Mouse (Mus musculus) liver, embryonic 16.5 days (tissue): Measurements from ENCODE around the gene Pik3c2g. TPM values are rescaled to one million over a fixed set of nuclear protein-coding genes. Genes with fewer than 3 reads are reported as not detected.

Experiments
- ATAC-seq: fragments of 200-750 bp; cut with Nextera tagmentation; 2 replicates; pipeline ENCODE4 v1.8.0; 2017; ENCODE audit warnings: low read depth, mild to moderate bottlenecking, moderate number of reproducible peaks, moderate library complexity
- H3K27ac ChIP-seq: fragments of 300-500 bp; sonication (generic); 2 replicates; pipeline ENCODE4 v1.5.1; 2014; ENCODE audit warnings: mild to moderate bottlenecking, low read length
- H3K27me3 ChIP-seq: fragments of 300-500 bp; sonication (generic); 2 replicates; pipeline ENCODE4 v1.6.1; 2014; ENCODE audit warnings: low read depth, low read length, mixed read lengths; ENCODE audit not compliant: control insufficient read depth, insufficient read depth
- H3K36me3 ChIP-seq: fragments of 300-500 bp; sonication (generic); 2 replicates; pipeline ENCODE4 v1.6.1; 2014; ENCODE audit warnings: mild to moderate bottlenecking; ENCODE audit not compliant: control insufficient read depth, insufficient read depth
- H3K4me1 ChIP-seq: fragments of 300-500 bp; sonication (generic); 2 replicates; pipeline ENCODE4 v1.6.1; 2014; ENCODE audit warnings: low read depth, low read length, mixed read lengths; ENCODE audit not compliant: control insufficient read depth
- H3K4me2 ChIP-seq: fragments of 300-500 bp; sonication (generic); 2 replicates; pipeline ENCODE4 v1.6.1; 2014; ENCODE audit warnings: low read depth, low read length, mixed read lengths
- H3K4me3 ChIP-seq: fragments of 300-500 bp; sonication (generic); 2 replicates; pipeline ENCODE4 v1.5.1; 2014; ENCODE audit warnings: low read depth, mild to moderate bottlenecking, low read length
- H3K9ac ChIP-seq: fragments of 300-500 bp; sonication (generic); 2 replicates; pipeline ENCODE4 v1.6.1; 2014; ENCODE audit warnings: low read depth, low read length
- H3K9me3 ChIP-seq: fragments of 300-500 bp; sonication (generic); replicated peaks from 2 replicates; pipeline ENCODE4 v1.6.1; 2016; ENCODE audit warnings: low read length; ENCODE audit not compliant: control insufficient read depth
- WGBS: fragments of 180-500 bp; shearing (Covaris S2); extraction: QIAGEN DNeasy Blood & Tissue Kit; methylation state at CpG from one replicate; pipeline ENCODE4 v1.1.7; 2014; ENCODE audit not compliant: insufficient replicate concordance; 5-methylcytosine and 5-hydroxymethylcytosine counted together
- polyA plus RNA-seq: library from polyadenylated mRNA; unstranded; fragments of >200 nt; fragmentation: Nextera tagmentation; extraction: Ambion mirVana; gene quantifications from 2 replicates; pipeline ENCODE4 v1.2.1, GENCODE M21; 2015

The Pik3c2g gene
- polyA plus RNA-seq, 1 experiment from 2014 or later = 5.7 TPM

GRCm38 (mm10) chr6:139963775-139964174 is 376.8 kb downstream of the Pik3c2g start:
- Histone ChIP-seq H3K27me3 (no peaks in the 10 kb centered on the region), H3K36me3 (no peaks in the 10 kb centered on the region), H3K4me2 (no peak overlapping the region), H3K4me3 (no peak overlapping the region), H3K4me1 (no peaks in the 10 kb centered on the region), H3K9me3 (no peaks in the 10 kb centered on the region), H3K9ac (no peak overlapping the region), H3K27ac (no peak overlapping the region)
- no peak for ATAC-seq
- WGBS = 36% methylated on average over 3 of the region's 3 CpGs

GRCm38 (mm10) chr6:139964895-139965294 is 377.9 kb downstream of the Pik3c2g start:
- ATAC-seq = no peak
- WGBS = 45% methylated on average over 3 of the region's 3 CpGs
- no peaks in the 10 kb centered on the region for H3K36me3 ChIP-seq

GRCm38 (mm10) chr6:139966684-139967083 is 379.7 kb downstream of the Pik3c2g start:
- no peaks in the 10 kb centered on the region for H3K27me3 ChIP-seq
- H3K36me3 ChIP-seq = no peaks in the 10 kb centered on the region
- H3K27ac ChIP-seq = no peak overlapping the region
- ATAC-seq = no peak
- no peaks in the 10 kb centered on the region for H3K4me1 ChIP-seq
- no peak overlapping the region for H3K9ac ChIP-seq
- no peak overlapping the region for H3K4me2 ChIP-seq
- no peaks in the 10 kb centered on the region for H3K9me3 ChIP-seq
- 49% methylated on average over 6 of the region's 6 CpGs for WGBS
- no peak overlapping the region for H3K4me3 ChIP-seq

More at GRCm38 (mm10) chr6:139964895-139965294, 377.9 kb downstream of the Pik3c2g start:
- Histone ChIP-seq H3K9me3 (no peaks in the 10 kb centered on the region), H3K4me2 (no peak overlapping the region), H3K4me1 (no peaks in the 10 kb centered on the region), H3K27me3 (no peaks in the 10 kb centered on the region), H3K27ac (no peak overlapping the region), H3K4me3 (no peak overlapping the region), H3K9ac (no peak overlapping the region)

GRCm38 (mm10) chr6:139971608-139972298 is 384.7 kb downstream of the Pik3c2g start:
- Histone ChIP-seq H3K4me1 (no peaks in the 10 kb centered on the region), H3K27me3 (no peaks in the 10 kb centered on the region), H3K36me3 (no peaks in the 10 kb centered on the region), H3K9me3 (no peaks in the 10 kb centered on the region), H3K27ac (no peak overlapping the region), H3K4me3 (no peak overlapping the region), H3K9ac (no peak overlapping the region), H3K4me2 (no peak overlapping the region)
- ATAC-seq = no peak
- 51% methylated on average over 4 of the region's 4 CpGs for WGBS

- no peaks in the 10 kb centered on the region for H3K36me3 ChIP-seq
- no peaks in the 10 kb centered on the region for H3K9me3 ChIP-seq
- no peak overlapping the region for H3K9ac ChIP-seq
- no peaks in the 10 kb centered on the region for H3K27me3 ChIP-seq
- 73% methylated on average over 5 of the region's 5 CpGs for WGBS
- H3K4me1 ChIP-seq = no peaks in the 10 kb centered on the region
- H3K4me3 ChIP-seq = no peak overlapping the region
- H3K4me2 ChIP-seq = no peak overlapping the region
- H3K27ac ChIP-seq = no peak overlapping the region
- no peak for ATAC-seq
Measured at GRCm38 (mm10) chr6:139974668-139975067, 387.6 kb downstream of the Pik3c2g start.

- Histone ChIP-seq H3K4me3 (no peak overlapping the region), H3K9me3 (no peaks in the 10 kb centered on the region), H3K9ac (no peak overlapping the region), H3K4me2 (no peak overlapping the region), H3K27me3 (no peaks in the 10 kb centered on the region), H3K36me3 (no peaks in the 10 kb centered on the region), H3K4me1 (no peaks in the 10 kb centered on the region), H3K27ac (no peak overlapping the region)
- ATAC-seq = no peak
- WGBS = 63% methylated on average over 3 of the region's 3 CpGs
Measured at GRCm38 (mm10) chr6:139978114-139978513, 391.1 kb downstream of the Pik3c2g start.

GRCm38 (mm10) chr6:139981061-139981460 is 394.0 kb downstream of the Pik3c2g start:
- no peak overlapping the region for H3K4me3 ChIP-seq
- H3K4me1 ChIP-seq = no peaks in the 10 kb centered on the region
- no peak overlapping the region for H3K9ac ChIP-seq
- no peaks in the 10 kb centered on the region for H3K9me3 ChIP-seq
- ATAC-seq = no peak
- H3K4me2 ChIP-seq = no peak overlapping the region
- H3K36me3 ChIP-seq = no peaks in the 10 kb centered on the region
- H3K27me3 ChIP-seq = no peaks in the 10 kb centered on the region
- H3K27ac ChIP-seq = no peak overlapping the region

GRCm38 (mm10) chr6:139984069-139984468 is 397.0 kb downstream of the Pik3c2g start:
- ATAC-seq = no peak
- Histone ChIP-seq H3K4me3 (no peak overlapping the region), H3K9ac (no peak overlapping the region), H3K27me3 (no peaks in the 10 kb centered on the region), H3K4me2 (no peak overlapping the region), H3K4me1 (no peaks in the 10 kb centered on the region), H3K9me3 (no peaks in the 10 kb centered on the region), H3K27ac (no peak overlapping the region), H3K36me3 (no peaks in the 10 kb centered on the region)
- WGBS = 72% methylated on average over 3 of the region's 3 CpGs

- H3K27me3 ChIP-seq = no peaks in the 10 kb centered on the region
- H3K36me3 ChIP-seq = no peaks in the 10 kb centered on the region
- no peak overlapping the region for H3K4me3 ChIP-seq
- H3K9me3 ChIP-seq = no peaks in the 10 kb centered on the region
- no peak overlapping the region for H3K27ac ChIP-seq
- no peak for ATAC-seq
- H3K9ac ChIP-seq = no peak overlapping the region
- WGBS = 52% methylated on average over 2 of the region's 2 CpGs
- no peaks in the 10 kb centered on the region for H3K4me1 ChIP-seq
- no peak overlapping the region for H3K4me2 ChIP-seq
Measured at GRCm38 (mm10) chr6:139986564-139986963, 399.5 kb downstream of the Pik3c2g start.
